Mouse (Mus musculus) cerebellum, postnatal 4 days (tissue): ENCODE results near the gene Aftph.
A peak's percentile ranks its signal among the peaks of the same experiment; 100 is the strongest.

Experiments
- DNase-seq, 2 experiments: peaks; one replicate each; pipeline ENCODE4 v3.0.0; 2022; ENCODE audit warnings: low spot score in 2 of 2, mixed read lengths in 1 of 2

Gene Aftph

DNA sequence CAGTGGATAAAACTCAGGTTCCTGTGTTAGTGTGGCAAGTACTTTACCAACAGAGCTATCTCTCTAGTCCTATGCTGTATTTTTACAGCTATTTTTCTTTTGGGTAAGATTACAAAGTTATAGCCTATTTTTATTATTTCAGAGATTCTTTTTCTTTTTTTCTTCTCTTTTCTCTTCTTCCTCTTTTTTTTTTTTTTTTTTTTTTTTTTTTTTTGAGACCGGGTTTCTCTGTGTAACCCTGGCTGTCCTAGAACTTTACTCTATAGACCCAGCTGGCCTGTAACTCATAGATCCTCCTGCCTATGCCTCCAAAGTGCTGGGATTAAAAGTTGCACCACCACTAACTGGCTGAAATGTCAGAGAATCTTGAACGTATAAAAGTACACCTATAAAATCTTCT, 13.3 kb downstream of the Aftph start:
- DNase-seq, result no peak

DNA sequence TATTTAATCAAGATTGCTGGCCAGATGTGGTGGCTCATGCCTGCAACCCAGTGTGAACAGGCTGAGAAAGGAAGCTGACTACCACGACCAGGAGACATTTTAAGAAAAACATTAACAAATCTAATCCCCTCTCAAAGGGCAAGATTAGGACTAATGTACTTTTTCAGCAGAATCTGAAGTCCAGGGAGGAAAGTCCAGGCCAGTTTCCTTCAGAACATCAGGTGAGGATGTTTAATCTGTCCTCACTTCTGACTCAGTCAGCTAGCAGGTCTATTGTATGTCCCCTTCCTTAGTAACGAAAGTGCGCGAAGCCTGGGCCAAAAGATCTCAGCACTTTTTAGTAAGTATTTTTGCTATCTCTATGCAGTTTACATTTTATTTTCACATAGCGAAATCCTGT, 17.8 kb downstream of the Aftph start:
- DNase-seq, result no peak

GRCm38 (mm10) chr11:20712068-20712671, 29.2 kb downstream of the Aftph start:
- no peak for DNase-seq

DNA sequence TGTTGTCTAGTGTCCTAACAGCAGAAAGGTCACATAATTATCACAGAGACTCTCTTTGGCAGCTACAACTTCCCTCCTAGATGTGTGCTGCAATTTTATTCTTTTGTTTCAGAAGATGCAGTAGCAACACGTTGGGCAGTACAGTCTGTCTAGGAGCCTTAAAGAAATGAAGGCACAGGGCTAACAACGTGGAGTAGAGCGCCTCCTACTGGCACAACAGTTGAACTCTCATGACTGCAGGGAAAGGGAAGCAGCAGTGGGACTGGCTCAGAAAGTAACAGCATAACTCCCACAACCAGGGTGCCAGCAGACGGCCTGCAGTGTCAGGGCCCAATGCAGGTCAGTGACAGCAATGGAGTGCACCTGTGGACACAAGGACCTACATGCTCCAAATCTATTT, 50.4 kb downstream of the Aftph start:
- DNase-seq, result peak in 1 of 2 experiments; percentile 54

DNA sequence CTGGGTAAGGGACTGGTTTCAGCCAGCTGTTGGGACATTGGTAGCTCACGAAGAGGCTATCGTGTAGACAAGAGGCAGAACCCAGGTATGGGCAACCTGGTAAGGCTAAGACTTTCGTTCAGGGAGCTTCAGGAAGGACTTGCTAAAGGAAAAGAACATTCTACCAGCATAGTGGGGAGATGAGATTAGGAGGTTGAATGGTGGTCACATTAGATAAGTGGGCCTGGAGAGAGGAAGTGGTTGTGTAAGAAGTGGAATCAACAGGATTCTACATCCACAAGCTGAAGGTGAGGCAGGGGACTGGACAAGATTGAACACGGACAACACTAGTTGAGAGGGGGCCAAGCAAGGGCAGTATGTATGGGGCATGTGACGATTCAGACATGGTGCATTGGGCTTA, 59.7 kb downstream of the Aftph start:
- DNase-seq, result no peak

DNA sequence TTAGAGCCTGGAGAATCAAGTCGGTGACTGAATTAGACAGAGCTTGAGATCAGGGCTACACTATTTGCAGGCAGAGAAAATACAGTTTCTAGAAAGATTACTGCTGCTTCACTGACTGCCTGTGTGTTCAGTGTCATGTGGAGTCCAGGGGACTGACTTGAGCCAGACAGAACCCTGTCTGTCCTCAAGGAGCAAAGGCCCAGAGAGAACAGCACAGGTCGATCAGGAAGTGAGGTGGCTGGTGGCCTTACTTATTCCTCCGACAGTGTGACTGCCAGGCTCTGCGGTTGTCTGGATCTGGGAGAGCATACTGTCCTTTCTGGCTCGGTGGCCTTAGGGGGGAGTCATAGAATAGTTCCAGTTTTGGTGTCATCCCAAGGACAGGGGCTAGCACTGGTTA, 60.6 kb downstream of the Aftph start:
- no peak for DNase-seq

GRCm38 (mm10) chr11:20679396-20679795, 62.0 kb downstream of the Aftph start:
- DNase-seq, result no peak

DNA sequence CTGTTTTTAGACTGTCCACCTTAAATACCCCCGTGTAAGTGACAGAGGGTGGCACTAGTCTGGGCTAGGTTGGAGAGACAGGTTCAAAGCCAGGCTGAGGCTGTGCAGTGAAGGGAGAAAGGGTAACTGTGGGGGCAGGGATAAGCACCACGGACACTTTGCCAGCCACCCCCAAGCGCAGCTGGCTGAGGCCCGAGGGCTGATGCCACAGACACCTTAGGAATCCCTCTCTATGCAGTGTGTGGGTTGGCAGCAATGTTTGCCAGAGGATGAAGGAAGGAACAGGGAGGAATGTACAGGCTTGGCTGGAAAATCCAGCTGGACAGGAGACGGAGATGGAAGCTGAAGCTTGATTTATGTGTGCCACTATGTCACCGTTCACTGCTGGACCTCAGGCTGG, 68.9 kb downstream of the Aftph start:
- DNase-seq, result peak in 1 of 2 experiments; percentile 15

DNA sequence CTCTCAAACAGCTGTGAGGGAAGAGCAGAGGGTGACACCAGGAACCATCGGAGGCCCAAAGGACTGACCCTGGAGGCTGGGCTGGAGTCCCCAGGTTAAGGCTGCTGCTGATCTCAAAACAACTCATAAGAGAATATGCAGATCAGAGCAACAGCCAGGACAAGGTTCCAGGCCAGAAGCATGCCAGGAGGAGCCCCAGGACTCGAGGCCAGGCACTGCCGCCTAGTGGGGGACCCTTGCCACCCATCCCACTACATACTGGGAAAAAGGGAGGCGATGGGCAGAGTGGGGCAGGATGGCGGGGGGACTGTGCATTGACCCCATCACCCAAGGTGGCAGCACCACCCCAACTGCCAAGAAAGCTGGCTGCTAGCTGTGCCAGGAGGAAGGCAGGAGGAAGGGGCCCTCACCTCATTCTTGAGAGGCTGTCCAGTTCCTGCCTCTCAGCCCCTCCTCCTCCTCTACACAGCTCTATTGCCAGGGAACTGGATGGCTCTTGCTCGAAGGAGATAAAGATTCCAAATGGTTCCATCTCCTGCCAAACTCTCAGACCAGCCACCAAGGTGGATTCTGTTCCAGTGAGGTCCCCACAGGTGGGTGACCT, 69.5 kb downstream of the Aftph start:
- DNase-seq, result peak; percentile 16 to 20

- DNase-seq, result no peak
Measured at GRCm38 (mm10) chr11:20664878-20665277, 76.5 kb downstream of the Aftph start.

- DNase-seq, result no peak
Measured at GRCm38 (mm10) chr11:20663580-20664198, 77.7 kb downstream of the Aftph start.

GRCm38 (mm10) chr11:20662811-20663210, 78.6 kb downstream of the Aftph start:
- DNase-seq, result no peak

- peak in 1 of 2 experiments; percentile 25 for DNase-seq
Measured at GRCm38 (mm10) chr11:20661652-20662051, 79.7 kb downstream of the Aftph start.

- DNase-seq, result no peak
Measured at GRCm38 (mm10) chr11:20660111-20661097, 81.0 kb downstream of the Aftph start.

DNA sequence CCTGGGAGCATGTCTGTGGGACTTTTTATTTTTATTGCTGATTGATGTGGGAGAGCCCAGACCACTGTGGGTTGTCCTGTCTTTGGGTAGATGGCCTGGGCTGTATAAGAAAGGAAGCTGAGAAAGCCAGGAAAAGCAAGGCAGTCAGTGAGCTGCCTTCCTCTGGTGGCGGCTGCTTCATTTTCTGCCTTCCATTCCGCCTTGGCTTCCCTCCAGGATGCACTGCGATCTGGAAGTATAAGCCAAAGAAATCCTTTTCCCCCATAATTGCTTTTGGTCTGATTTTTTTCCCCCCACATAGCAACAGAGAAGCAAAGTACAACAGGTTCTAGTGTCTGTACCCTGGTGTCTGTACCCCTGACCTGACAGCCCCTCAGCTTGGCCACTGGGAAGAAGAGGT, 82.3 kb downstream of the Aftph start:
- peak in 1 of 2 experiments; percentile 56 for DNase-seq

GRCm38 (mm10) chr11:20656711-20657057, 84.7 kb downstream of the Aftph start:
- DNase-seq, result peak in 1 of 2 experiments; percentile 40

DNA sequence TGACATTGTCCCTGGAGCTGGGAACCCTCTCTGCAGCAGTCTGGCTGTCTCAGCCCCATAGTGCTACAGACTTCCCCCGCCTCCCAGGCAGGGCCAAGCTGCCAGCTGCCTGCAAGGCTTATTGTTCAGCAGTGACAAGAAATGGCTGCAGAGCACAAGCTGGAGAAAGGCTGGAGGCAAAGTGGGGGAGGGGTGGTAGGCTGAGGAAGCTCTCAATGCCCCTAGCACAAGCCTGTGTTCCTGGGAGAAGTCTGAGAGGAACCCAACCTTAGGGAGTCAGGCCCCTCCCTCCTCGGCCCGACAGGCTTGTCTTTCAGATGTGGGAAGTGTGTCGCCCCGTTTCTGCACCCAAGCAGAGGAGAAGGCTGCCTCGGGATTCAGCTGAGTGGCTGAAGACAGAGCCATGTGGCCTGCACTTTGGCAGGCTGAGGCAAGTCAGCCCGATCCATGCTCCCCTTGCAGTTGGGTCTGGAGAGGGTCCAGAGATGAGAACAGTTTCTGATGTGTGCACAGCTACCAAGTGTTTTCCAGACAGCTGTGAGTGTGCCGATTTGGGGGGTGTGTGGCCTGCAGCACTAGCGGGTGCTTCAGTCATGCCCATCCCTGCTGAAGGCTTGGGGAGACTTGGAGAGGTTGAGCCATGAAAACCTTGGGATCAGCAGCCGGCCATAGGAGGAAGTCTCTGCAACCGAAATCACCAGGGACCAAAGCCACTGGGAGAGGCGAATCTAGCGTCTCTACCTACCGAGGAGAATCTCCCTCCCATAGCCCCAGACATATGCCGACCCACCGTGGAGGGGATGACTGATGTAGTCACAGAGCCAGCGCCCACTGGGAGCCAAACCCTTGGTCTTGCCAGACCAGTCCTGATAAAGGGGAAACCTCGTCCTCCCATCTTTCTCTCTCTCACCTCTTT, 85.3 kb downstream of the Aftph start:
- peak; percentile 35 to 77 for DNase-seq

- DNase-seq, result no peak
Measured at GRCm38 (mm10) chr11:20651166-20651565, 90.2 kb downstream of the Aftph start.

DNA sequence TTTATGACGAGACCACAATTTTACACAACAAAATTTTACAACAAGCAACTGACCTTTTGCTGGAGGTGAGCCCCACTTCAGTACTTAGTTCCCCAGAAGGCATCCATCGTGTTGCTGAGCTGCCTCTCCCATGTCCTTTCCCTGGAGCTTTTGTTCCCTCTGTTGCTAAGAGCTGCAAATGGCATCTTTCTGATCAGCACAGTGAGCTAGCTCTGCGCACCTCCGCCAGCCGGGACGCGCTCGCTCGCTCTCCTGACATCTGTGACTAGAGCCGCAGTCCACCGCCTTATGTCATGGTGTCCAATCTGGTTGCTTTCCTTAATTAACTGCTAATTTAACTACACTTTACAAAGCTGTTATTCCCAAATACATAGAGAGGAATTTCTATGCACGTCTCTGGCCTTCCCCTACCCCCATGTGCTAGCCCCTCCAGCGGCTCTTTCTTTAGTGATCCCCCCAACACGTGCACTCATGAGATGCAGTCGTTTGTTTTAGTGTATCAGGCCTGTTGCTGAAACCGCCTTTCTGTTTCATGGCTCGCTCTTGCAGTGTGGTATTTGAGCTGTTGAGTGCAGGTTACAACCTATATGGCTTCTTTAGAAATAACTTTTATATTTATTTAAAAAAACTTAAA, 91.3 kb downstream of the Aftph start:
- DNase-seq, result no peak

GRCm38 (mm10) chr11:20649477-20649876, 91.9 kb downstream of the Aftph start:
- no peak for DNase-seq
